23 mouse cellular contexts compared by ENCODE assay signal in the genomic region with DNA sequence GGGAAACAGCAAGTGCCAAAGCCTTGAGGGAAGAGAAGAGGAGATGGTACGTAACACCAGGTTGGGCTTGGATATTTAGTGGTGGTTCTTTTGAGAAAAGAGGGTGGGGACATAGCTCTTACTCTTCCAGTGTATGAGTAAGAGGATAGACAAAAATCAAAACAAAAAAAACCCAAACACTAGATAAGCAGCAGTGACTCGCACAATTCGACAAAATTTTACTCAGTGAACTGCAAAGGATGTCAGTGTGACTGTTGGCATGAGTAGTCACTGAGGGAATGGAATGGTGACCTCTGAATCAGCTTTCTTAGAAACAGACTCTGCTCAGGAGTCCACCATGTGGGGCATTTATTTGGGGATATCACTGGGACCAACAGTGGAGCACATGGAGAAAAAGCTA.
"Had no signal": no experiment of that assay in that cellular context is flagged by ENCODE, and none has a peak within 500 bp of the region (broad histone marks: within the 10 kb centered on the region; RNA-seq: fewer than 3 reads in every experiment).

No protein-coding gene starts in this region.

- DNase-seq: kidney, adult 18-20 months; kidney, adult 9 months; kidney, postnatal 25 days; layer of hippocampus, postnatal 36 days; left cerebral cortex, postnatal 4 days; liver, postnatal 0 days; lung, embryonic 14.5 days; retina, postnatal 1 day; right cerebral cortex, postnatal 25 days; spleen, adult 18-20 months; thymus, adult 2 months; thymus, postnatal 14 days; thymus, postnatal 4 days had no signal

- H3K4me3 ChIP-seq: layer of hippocampus, adult 2 months; limb, embryonic 12.5 days; limb, embryonic 15.5 days; megakaryocyte, embryonic 14.5 days; midbrain, embryonic 10.5 days; midbrain, embryonic 13.5 days; myocyte; neural tube, embryonic 13.5 days had no signal

- H3K27ac ChIP-seq: kidney, postnatal 0 days; layer of hippocampus, adult 2 months; limb, embryonic 12.5 days; limb, embryonic 15.5 days; liver, embryonic 14.5 days; midbrain, embryonic 10.5 days; midbrain, embryonic 13.5 days; neural tube, embryonic 13.5 days had no signal

- H3K4me1 ChIP-seq: limb, embryonic 12.5 days; limb, embryonic 15.5 days; midbrain, embryonic 10.5 days; midbrain, embryonic 13.5 days; neural tube, embryonic 13.5 days had no signal
